Mouse (Mus musculus) v-Abl transformed pro-B cells (cell line): ENCODE data around the gene Il17d.

ENCODE experiments used
- in situ Hi-C, 2 experiments: fragments of 400-800 bp; cut with MboI; formaldehyde crosslinking; loops; one replicate each; pipeline ENCODE4 v1.15.1; 2025; ENCODE audit not compliant: unreplicated experiment in 2 of 2

Il17d gene

DNA sequence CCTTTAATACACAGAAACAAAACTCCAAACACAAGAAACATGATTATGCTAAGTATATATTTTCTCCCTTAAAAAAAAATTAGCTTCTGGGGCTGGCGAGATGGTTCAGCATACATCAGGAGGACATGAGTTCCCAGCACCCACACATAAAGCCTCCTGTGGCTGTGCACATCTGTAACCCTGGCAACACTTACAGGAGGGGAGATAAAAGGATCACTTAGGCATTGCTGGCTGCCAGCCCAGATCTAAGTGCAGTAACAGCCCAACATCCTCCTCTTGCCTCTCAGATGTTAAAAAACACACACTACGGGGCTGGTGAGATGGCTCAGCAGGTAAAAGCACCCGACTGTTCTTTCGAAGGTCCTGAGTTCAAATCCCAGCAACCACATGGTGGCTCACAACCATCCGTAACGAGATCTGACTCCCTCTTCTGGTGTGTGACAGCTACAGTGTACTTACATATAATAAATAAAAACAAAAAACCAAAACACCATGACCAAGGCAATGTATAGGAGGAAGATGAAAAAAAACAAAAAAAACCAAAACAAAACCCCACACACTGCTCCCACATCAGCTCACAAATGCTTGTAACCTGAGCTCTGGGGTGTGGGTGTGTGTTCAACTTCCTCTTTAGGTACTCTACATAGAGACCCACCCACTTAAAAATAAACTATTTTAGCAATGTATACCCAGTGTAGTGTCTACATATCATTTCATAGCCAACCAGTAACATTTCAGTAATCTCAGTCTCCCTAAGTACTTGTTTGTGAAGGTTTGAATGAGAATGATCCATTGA is 50.4 kb downstream of the Il17d start:
- in situ Hi-C loops: no loop called here

DNA sequence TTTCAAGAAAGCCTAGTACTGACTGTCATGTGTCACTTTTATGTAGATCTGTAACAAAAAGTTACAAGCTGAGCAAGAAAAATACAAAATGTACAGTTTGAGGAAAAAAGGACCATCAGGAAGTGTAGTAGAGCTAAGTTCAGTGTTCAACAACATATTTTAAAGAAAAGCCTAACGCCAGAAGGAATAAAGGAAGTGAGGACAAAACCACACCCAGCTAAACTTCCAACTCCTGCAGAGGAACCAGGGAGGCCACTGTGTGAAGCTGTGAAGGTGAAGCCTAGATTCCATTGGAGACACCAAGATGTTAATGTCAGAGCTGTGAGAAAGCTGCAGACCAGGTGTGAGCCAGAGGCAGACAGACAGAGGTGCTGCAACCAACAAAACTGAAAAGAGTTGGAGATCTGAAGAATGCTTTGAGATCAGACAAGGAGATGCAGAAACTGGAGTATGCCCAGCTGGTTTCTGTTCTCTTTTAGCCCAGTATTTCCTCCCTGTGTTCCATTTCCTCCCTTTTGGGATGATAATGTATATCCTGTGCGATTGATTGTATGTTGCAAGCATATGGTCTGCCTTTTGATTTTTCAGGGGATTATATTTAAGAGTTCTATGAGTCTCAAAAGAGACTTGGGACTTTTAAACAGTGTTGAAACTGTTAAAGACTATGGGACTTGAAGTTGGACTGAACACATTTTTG is 51.9 kb downstream of the Il17d start:
- in situ Hi-C loops: no loop called here

DNA sequence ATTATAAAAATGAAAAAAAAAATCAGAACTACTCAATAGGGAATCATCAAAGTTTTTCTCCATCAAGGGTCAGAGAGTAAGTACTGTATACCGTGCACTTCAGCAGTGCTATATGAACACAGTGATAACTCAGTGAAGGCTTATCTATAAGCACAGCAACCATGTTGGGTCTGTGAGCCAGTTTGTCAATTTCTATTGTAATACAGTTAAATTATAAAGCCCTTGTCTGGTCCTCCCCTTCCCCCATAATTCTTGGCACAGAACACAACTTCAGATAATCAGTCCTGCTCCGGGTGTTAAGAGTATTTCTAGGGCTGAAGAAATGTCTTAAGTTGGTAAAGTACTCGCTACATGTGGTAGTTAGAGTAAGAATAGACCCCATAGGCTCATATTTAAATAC is 67.3 kb downstream of the Il17d start:
- in situ Hi-C loops: no loop called here
